Mouse (Mus musculus) layer of hippocampus, adult 9-10 months (tissue): ENCODE data around the gene Rasgef1a.

Experiments
- DNase-seq: peaks from one replicate; pipeline ENCODE4 v3.0.0; 2022; ENCODE audit warnings: low spot score

The Rasgef1a gene

DNA sequence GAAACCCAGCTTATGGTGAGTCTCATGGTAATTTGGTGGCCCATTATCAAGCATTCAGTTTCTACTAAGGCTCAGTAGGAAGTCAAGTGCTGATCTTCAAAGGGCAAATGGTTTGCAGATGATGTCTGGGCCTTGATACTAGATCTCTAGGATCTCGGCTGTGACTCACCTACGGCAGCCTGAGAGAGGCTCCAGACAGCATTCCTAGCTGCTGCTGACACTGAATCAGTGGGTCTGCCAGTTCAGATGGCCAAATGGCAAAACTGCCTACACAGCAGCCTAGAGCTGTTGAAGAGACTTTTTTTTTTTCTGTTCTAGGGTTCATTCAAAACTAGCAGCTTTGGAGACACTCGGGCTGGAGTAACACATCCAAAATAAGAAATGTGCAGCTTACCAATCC lies 15.8 kb downstream of the Rasgef1a start:
- no peak for DNase-seq

DNA sequence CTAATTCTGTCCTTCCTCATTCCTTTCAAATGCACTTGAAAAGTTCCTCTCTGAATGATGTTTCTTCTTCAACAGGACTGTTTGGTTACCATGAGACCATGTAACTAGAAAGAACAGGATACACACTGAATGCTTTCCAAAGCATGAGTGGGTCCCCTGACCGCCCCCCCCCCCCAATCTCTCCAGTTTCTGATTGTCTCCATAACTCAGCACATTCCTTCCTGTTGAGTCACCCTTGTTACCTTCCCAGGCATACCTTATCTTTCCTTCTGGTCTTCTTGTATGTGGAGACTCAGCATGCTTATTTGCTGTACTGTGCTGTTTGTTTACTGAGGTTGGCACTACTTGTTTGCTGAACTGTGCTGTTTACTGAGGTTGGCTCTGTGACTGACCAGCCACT lies 20.2 kb downstream of the Rasgef1a start:
- DNase-seq, result no peak

DNA sequence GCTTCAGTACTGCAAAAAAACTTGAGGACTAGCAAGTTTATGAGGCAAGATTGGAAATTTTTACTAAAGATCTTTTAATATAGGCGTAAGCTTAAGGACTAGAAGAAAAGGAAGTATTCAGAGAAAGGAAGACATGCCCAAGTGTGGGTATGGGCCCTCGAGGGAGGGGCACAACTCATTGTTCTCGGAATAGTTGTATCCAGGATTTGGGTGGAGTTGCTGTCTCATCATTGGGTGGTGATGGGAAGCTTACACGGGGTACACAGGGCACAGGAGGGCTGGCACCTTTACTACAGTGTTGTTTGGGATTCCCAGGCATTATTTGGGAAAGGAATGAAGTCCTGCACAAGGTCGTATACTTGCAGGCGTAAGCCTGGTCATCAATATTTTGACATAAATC lies 24.4 kb downstream of the Rasgef1a start:
- no peak for DNase-seq

DNA sequence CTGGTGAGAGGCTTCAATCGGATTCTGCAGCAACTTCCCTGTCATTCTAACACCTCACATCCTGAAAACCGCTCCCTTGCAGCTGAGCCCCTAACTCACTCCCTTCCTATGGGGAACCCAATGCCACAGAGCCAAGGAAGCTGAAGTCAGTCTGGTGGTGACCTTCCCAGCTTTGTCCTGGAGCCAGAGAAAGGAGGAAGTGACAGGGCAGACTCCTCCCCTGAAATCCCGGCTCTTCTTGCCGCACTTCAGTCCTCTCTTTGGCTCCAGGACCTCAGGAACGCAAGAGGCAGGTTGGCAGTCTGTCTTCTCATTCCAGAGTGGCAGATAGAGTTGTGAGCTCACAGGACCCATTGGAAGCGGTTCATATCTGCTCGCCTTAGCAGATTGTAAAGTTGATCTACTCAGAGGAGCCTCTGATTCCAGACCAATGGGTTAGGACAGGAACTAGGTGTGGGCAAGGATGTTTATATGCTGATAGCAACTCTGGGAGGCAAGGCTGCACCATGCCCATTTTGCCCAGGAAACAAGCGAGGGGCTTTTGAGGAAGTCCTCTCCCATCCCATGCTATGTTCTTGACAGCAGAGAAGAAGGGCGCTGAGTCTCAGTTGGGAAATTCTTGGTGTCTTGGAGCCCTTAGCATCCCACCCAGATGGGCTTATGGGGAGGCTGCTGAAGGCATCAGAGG lies 25.0 kb downstream of the Rasgef1a start:
- DNase-seq, result no peak

DNA sequence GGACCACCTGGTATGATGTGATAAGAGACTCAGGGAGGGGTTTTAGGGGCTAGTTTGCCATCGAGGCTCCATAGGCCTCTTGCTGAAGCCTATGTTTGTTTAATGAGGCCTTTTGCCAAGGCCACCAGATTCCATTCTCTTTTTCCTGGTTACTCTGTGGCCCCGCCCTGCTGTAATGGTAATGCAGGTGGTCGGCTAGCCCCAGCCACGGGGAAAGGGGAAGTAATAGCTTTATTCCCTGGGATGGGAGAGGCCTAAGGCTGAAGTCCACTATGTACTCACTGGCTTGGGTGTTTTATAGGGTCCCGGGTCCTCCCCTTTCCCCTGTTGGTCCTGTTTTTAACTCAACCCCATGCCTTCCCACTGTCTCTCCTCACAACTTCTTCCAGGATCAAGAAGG lies 25.6 kb downstream of the Rasgef1a start:
- no peak for DNase-seq

DNA sequence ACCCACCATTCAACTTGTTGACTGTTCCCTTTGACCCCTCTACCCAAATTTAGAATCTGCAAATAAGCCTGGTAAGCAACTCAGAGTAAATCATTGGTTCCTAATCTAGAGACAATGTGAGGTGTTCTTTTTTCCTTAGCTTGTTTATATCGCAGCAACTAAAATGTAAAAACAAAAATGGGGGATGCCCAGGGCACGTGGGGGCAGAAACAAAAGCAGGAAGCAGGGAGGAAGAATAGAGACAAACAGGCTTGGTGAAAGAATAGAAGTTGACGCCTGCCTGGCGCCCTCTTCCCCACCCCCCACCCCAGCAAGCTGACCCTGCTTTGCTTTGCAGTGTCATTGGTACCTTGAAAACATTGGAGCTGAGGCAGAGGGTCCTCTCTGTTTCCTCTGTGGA lies 33.9 kb downstream of the Rasgef1a start:
- DNase-seq, result no peak

DNA sequence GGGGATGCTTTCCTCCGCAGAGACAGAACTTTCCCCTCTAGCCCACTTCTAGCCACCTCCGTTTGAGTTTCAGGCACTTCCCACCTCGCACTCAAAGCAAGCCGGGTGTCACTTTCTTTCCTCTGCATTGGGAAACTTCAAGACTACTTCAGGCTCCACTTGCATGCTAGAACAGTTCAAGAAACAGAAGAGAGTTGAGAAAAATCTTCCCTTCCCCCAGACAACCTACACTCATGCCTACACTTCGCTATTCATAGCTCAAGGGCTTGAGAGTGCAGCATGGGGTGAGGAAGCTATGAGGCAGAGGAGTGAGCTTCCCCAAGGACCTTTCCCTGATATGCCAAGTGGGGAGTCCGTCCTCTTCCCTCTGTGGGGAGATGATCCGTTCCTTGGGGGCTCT lies 34.7 kb downstream of the Rasgef1a start:
- DNase-seq, result no peak

DNA sequence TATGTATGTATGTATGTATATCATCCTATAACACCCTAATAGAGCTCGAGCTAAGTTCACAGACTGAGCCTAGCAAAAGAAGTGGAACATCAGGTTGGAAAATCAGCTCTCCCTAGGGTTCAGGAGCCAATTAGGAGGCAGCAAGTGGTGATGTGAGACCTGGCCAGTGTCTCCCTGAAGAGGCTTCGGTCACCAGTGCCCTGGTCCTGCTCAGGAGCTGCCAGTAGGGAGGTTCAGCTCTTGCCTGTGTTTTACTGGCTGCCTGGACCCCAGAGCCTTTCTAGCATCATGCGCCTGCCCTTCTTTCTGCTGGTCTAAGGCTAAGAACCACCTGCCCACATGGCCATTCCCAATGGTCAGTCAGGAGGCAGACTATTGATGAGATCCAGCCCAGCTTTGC lies 35.3 kb downstream of the Rasgef1a start:
- DNase-seq, result no peak

DNA sequence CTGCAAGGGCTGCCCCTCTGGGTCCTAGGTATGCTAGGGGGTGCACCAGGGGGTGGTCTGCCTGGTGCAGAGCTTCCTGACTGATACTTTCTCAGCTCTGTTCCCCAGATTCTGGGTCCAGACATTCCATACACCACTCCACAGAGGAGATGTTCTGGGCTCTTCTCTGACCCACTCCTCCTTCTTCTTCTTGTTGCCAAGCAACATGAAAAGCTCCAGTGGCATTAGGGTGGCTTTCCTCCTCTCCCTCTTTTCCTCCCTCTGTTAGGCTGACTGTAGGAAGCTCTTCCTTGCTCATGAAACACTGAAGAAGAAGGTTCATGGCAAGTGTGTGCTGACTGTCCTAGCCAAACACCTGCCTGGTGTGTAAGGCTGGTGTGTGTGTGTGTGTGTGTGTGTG lies 35.7 kb downstream of the Rasgef1a start:
- DNase-seq, result no peak

DNA sequence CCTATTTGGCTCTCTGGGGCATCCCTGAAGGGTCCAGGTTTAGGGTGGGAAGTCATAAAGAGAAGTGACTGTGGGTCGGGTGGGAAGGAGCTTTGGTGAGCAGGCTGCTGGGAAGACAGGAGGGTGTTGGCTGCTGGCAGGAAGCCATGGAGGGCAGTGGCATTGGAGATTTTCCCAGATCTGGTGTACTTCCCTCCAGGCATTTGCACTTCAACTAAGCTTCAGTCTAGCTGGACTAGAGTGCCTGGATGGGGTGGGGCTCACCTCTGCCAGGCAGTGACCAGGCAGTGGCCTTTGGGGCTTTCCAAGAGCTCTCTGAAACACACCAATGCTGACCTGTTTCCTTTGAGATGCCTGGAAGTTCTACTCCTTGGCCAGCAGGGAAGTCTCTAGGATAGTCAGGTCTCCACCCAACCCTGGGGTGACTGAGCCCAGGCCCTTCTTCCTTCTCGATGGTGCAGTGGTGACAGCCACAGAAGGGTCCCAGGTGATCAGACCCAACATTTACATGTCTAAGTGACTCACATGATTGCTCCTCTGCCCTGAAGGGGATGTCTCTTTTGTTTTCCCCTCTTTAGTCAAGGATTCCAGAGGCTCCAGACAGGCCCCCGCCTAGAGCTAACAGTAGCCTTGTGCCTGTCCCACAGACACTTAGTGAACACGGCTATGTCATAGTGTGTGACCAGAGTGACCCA lies 36.7 kb downstream of the Rasgef1a start:
- DNase-seq, result no peak

DNA sequence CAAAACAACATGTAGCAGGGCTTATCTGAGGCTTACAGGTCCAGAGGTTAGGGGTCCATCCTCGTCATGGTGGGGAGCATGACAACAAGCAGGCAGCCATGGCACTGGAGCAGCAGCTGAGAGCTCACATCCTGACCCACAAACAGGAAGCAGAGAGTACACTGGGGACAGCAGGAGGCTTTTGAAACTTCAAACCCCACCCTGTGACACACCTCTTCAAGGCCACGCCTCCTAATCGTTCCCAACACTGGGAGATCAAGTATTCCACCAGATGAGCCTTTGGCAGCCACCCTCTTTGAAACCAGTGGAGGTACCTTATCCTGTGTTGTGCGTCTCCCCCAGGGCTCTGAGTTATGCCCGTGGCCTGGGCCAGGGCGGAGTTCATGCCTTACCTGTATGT lies 38.5 kb downstream of the Rasgef1a start:
- no peak for DNase-seq

DNA sequence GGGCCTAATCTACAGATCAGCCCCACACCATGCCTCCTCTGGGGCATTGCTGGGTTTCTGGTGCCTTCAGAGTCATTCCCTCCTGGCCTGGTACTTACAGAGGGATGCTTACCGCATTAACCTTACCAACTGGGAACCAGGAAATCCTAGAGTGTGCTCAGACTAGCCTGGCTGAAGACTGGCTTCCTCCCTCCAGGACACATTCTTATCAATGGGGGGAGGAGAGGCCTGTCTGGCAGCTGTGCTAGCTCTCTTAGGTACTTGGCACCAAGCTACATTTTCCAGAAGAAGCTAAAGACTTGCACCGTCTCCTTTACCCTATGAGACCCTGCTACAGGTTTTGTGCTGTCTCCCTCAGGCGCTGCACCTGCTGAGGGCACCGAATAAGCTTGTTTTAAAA lies 40.2 kb downstream of the Rasgef1a start:
- no peak for DNase-seq

DNA sequence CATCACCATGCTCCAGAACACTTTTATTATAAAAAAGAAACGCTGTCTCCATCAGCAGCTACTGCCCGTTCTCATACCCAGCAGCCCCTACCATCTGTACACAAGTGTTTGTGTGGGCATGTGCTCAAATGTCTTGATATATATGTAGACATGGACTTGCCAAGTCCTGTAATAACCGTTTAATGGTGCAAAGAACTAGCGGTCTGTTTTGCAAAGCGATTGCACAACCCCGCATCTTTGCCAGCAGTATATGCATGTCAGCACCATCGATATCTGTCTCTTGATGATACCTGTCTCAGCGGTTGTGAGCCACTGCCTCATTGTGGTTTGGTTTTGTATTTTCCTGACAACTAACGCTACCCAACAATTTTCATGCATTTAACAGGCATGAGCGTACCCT lies 44.0 kb downstream of the Rasgef1a start:
- DNase-seq, result no peak

DNA sequence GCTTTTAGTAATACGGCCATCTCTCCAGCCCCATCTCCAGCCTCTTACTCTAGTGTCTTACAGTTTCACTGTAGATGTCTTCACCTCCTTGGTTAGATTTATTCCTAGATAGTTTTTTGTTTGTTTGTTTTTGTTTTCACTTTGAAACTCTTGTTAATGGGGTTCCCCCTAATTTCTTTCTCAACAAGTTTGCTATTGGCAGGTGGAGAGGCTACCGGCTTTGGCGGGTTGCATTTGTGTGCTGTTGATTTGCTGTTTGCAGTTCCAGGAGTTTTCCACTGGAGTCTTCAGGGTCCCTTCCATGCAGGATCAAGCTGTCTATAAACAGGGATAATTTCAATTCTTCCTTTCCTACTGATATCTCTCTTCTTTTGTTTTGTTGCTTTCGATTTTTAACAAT lies 50.0 kb downstream of the Rasgef1a start:
- no peak for DNase-seq

DNA sequence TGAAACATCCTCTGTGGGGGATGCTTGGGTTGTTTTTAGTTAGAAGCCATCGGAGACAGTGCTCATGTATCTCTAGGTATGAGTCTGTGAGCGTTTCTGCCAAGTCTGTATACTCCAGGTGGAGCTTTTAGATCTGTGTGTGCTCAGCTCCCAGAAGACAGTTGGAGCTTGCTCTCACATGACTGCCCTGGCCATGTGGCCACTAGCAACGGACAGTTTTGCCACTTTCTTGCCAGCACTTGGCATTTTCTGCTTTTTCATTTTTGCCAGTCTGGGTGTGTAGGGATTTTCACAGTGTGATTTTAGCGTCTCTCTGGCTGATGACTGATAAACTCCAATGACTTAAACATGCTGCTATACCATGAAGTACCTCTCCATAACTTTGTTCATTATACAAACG lies 52.0 kb downstream of the Rasgef1a start:
- DNase-seq, result no peak

DNA sequence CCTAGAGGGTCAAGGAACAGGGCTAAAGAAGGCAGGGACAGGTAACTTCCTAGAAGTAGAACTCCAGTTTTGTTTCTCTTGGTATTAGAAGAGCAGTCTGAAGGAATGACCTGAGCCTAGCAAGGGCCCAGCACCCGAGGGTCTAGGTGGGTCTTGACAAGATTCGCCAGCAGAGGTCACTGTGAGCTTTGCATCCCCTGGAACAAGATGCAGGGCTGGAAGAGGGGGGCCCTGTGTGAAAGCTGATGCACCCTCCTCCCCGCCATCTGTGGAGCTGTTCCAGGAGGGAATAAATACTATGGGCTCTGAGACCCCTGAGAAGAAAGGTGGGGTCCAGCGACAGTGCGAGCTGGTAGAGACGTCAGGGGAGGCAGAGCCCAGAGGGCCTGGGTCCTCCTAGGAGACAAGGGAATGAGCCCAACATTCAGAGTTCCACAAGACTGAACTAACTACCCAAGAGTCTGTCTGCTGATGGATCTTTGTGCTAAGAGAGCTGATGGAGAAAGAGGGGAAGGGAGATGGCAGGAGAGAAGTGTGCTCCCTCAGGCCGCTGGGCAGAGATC lies 53.8 kb downstream of the Rasgef1a start:
- DNase-seq, result no peak

DNA sequence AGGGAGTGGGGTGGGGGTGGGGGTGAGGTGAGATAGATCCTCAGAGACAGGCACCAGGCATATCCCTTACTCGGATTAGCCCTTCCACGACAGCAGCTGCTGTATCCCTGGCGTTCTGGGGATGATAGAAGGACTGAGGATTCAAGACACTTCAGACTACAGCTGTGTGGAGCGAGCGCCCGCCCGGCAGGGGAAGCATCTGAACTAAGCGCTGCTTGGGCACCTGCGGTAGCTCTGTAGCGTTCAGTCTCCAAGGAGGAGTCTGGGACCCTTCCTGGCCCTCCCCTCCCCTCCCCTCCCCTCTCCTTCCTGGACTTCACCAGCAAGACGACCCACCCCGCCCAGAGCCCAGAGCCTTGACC lies 54.6 kb downstream of the Rasgef1a start:
- no peak for DNase-seq

DNA sequence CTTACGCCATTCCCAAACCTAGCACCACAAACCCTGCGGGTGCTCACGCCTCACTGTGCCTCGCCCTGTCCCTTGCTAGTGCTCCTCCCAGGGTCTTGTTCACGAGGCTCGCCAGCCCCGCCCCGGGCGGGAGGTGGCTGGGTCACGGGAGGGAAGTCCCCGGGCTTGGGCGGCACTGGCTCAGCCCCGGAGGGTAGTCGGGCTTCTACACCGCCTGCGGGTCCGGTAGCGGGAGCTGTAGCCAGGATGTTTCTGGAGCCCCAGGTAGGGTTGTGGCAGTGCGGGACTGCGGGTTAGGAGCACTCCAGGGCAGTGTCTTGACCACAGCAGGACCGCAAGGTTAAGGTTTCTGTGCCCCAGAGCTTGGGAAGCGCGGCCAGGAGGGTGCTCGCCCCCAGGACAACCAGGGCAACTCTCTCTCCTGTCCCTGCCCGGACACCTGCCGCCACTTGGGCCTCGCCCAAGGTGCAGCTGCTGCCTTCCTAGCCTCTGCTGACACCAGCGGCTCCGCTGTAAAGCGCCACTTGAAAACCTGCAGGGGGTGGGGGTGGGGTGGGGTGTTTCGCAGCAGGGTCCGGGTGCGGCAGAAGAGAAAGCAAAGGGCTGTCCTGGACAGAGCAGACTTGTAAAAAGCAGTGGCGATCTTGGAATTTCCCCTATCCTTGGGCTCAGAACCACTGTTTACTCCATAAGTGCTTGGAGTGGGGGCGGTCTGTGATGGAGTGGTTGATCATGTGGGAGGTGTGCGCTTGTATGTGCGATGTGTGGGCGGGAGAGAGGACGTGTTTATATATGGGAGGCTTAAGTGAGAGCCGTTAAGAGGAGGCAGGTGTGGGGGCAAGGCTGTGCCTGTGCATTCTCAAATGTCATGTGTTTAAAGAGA lies 55.2 kb downstream of the Rasgef1a start:
- DNase-seq, result no peak

DNA sequence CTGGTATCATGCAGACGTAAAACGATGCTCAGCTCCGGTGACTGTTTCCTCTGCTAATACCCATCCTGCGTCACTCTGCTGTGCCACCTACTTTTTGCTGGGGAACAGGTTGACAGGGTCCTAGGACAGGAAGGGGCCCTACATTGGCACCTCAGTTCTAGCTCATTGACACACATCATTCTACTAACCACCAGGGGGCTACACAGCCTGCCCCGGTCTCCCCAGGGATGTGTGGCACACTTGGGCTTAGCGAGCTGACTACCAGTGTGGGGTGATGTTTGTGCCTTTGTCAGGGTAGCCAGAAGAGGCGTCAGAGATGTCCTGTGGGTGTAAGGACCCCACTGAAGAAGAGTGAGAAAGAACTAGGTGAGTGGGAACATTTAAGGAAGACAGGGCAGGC lies 56.5 kb downstream of the Rasgef1a start:
- DNase-seq, result no peak

DNA sequence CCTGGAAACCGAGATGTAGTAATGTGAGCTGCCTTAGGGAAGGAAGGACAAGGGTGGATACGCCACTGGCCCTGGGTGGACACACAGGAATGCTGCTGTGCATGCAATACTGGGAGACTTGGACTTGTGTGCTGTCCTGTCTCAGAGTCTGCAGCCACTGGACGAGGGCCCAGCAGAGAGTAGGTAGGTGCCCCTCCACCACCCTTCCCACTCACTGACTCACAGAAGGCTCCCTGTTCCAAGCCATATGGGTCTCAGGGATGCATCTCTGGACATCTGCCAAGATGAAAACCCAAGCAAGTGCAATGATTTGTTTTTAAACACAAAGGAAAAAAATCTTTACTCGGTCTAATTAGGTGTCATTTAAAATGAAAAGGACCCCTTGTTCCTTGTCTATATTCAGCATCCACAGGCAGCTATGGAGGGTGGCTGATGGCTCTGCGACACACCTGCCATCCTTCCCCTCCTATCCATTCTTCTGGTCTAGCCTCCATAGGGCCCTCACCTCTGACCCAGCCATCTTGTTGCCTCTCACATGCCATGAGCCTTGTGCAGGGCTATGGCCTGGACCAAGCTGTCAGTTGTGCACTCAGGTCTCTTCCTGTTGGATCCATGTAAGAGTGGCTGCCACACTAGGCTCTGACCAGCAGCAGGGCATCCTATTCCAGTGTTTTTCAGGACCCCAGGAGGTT lies 59.2 kb downstream of the Rasgef1a start:
- peak; percentile 46 for DNase-seq

DNA sequence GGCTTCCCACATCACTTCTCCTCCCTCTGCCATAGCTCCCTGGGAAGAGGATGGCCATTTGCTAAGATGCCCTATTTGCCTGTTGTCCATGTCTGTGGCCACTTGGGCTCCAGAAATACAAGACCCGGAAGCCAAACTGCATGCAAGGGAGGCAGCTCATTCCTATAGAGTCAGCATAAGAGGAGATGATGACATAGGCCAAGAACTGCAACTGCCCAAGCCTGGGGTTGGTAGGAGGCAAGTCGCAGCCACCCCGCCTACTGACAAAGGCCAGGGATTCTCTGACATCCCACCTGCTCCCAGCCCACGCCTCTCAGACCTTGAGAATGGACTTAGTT lies 59.7 kb downstream of the Rasgef1a start:
- DNase-seq, result no peak

DNA sequence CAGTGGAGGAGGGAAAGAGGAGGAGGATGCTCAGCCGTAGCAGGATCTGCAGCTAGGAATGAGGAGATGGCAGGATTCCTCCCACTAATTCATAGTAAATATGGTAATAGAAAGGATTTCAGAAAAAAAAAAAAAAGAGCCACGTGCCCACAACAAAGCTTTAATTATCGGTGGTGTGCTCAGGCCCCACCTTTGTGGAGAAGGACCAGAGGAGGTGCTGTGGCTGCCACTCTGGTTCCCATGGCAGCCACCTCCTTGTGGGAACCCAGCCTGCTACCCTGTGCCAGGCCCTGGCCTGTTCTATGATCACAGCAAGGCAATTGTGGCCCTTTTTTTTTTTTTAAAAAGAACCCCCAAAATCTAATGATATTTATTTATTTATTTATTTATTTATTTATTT lies 60.2 kb downstream of the Rasgef1a start:
- no peak for DNase-seq
